Mouse (Mus musculus): ENCODE data around the gene Mettl23.

- TF ChIP-seq CTCF (IDR thresholded peaks at IDR 0.05; ENCODE audit: borderline replicate concordance, insufficient read depth, low read length) (no peak), POLR2A (IDR thresholded peaks at IDR 0.05; ENCODE audit: low read depth, low read length) (peak; percentile 99)
Observed at GRCm38 (mm10) chr11:116852891-116853511, 9.9 kb downstream of the Mettl23 start, which contains the start of gene Srsf2.
